Mouse (Mus musculus): ENCODE results near the gene Hist1h2bq. TPM values are rescaled to one million over a fixed set of nuclear protein-coding genes. Genes with fewer than 3 reads are reported as not detected.
"Not testable (repeated sequence)": the region's sequence is repeated elsewhere in the genome, so short reads cannot be mapped to it uniquely, and the experiment has no call there.

The Hist1h2bq gene
- total RNA-seq, 2 experiments from 2014 or later = 58.2 to 75.5 TPM

GRCm38 (mm10) chr13:21795584-21795983 lies 14.4 kb downstream of the Hist1h2bq start:
- intact Hi-C loops (cut with DNase I; ENCODE audit: low total_unique reads) = no loop called here
- DNase-seq = no peak

- intact Hi-C loops (cut with DNase I; ENCODE audit: low total_unique reads) = no loop called here
- no peak for DNase-seq
Measured at GRCm38 (mm10) chr13:21790601-21791283, 19.3 kb downstream of the Hist1h2bq start.

GRCm38 (mm10) chr13:21789925-21790324 lies 20.1 kb downstream of the Hist1h2bq start:
- DNase-seq = no peak
- intact Hi-C loops (cut with DNase I; ENCODE audit: low total_unique reads) = no loop called here

GRCm38 (mm10) chr13:21787760-21788593 lies 22.0 kb downstream of the Hist1h2bq start:
- DNase-seq = no peak
- intact Hi-C loops (cut with DNase I; ENCODE audit: low total_unique reads) = no loop called here

- DNase-seq = peak; percentile 75
- intact Hi-C loops (cut with DNase I; ENCODE audit: low total_unique reads) = not testable (repeated sequence)
Measured at GRCm38 (mm10) chr13:21786899-21787629, 22.9 kb downstream of the Hist1h2bq start, which contains the start of the genes Hist1h2an and Hist1h2bp. Gene Hist1h2an, minus strand, starts transcription at chr13:21787218. Gene Hist1h2bp, plus strand, starts transcription at chr13:21787461.

GRCm38 (mm10) chr13:21786189-21786898 lies 23.7 kb downstream of the Hist1h2bq start:
- intact Hi-C loops (cut with DNase I; ENCODE audit: low total_unique reads) = no loop called here
- DNase-seq = no peak

GRCm38 (mm10) chr13:21784311-21784710 lies 25.7 kb downstream of the Hist1h2bq start:
- intact Hi-C loops (cut with DNase I; ENCODE audit: low total_unique reads) = no loop called here
- no peak for DNase-seq

GRCm38 (mm10) chr13:21783734-21784161 lies 26.2 kb downstream of the Hist1h2bq start:
- intact Hi-C loops (cut with DNase I; ENCODE audit: low total_unique reads) = no loop called here
- DNase-seq = no peak

GRCm38 (mm10) chr13:21783255-21783617 lies 26.8 kb downstream of the Hist1h2bq start, which contains the start of gene Hist1h3i:
Gene Hist1h3i, minus strand, starts transcription at chr13:21783370.
- DNase-seq = peak; percentile 7
- intact Hi-C loops (cut with DNase I; ENCODE audit: low total_unique reads) = no loop called here

GRCm38 (mm10) chr13:21782361-21783254 lies 27.4 kb downstream of the Hist1h2bq start:
- intact Hi-C loops (cut with DNase I; ENCODE audit: low total_unique reads); DNase-seq: not testable (repeated sequence)

- no peak for DNase-seq
- intact Hi-C loops (cut with DNase I; ENCODE audit: low total_unique reads) = no loop called here
Measured at GRCm38 (mm10) chr13:21781639-21782038, 28.4 kb downstream of the Hist1h2bq start.

GRCm38 (mm10) chr13:21781021-21781555 lies 28.9 kb downstream of the Hist1h2bq start:
- intact Hi-C loops (cut with DNase I; ENCODE audit: low total_unique reads) = no loop called here
- DNase-seq = no peak

GRCm38 (mm10) chr13:21779767-21780731 lies 29.9 kb downstream of the Hist1h2bq start, which contains the start of gene Hist1h1b:
Gene Hist1h1b, minus strand, starts transcription at chr13:21780625.
- intact Hi-C loops (cut with DNase I; ENCODE audit: low total_unique reads) = no loop called here
- DNase-seq = peak; percentile 50

- intact Hi-C loops (cut with DNase I; ENCODE audit: low total_unique reads) = no loop called here
Measured at GRCm38 (mm10) chr13:21778814-21779766, 30.9 kb downstream of the Hist1h2bq start.

More at GRCm38 (mm10) chr13:21778814-21779766, 30.9 kb downstream of the Hist1h2bq start:
- peak; percentile 58 for DNase-seq

All from gastrocnemius, postnatal 14 days (tissue).